Mouse (Mus musculus): ENCODE data around the gene Med13l. TPM values are rescaled to one million over a fixed set of nuclear protein-coding genes. Genes with fewer than 3 reads are reported as not detected.

The Med13l gene
- polyA plus RNA-seq, 1 experiment from 2014 or later, result 15.3 TPM

DNA sequence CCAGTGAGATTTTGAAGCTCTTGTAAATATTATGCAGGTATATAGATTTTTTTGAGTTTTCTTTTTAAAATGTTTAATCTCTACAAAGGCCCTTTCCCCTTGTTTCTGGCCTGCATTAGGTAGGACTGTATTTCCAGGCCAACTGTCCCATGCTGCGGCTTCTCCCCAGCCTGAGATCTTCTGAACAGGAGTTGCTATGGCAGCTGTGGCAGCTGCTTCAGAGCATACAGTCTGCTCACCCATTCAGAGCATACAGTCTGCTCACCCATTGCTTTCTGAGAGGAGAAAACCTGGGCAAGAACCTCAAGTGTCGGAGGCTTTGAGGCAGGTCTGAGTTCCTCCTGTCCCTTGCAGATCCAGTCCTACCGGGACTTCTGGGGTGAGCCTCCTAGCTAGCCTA, 16.3 kb downstream of the Med13l start:
- ATAC-seq (ENCODE audit: low FRiP score), result no peak
- 47% methylated on average over 3 of the region's 3 CpGs for WGBS
- peaks cover 66% of the 10 kb centered on the region for H3K4me1 ChIP-seq (replicated peaks)
- no peak overlapping the region for H3K4me3 ChIP-seq
- peak overlapping the region; percentile 51; the same call in 1 of the 2 replicates for H3K9ac ChIP-seq
- peak overlapping the region; percentile 13; the same call in 1 of the 2 replicates for H3K4me2 ChIP-seq
- H3K27ac ChIP-seq, result peak overlapping the region; percentile 76
- H3K36me3 ChIP-seq, result no peaks in the 10 kb centered on the region
- H3K9me3 ChIP-seq, result no peaks in the 10 kb centered on the region
- H3K27me3 ChIP-seq, result no peaks in the 10 kb centered on the region

DNA sequence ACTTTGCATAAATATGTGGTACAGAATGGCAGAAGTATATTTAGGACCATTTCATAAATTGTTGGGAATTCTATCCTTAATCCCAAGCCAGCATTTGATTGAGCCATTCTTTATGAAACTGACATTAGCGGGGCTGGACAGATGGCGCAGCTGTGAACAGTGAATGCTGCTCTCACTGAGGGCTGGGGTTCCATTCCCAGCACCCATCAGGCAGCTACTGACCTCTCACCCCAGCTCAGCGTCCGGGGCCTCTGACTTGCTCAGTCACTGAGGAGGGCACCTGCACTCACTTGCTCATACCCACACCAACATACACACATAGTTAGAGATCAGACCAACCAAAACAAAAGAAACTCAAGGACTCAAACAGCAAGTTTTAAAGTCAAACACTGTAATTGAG, 24.9 kb downstream of the Med13l start:
- no peak overlapping the region for H3K4me3 ChIP-seq
- H3K27ac ChIP-seq, result no peak overlapping the region
- no peak overlapping the region for H3K9ac ChIP-seq
- no peaks in the 10 kb centered on the region for H3K36me3 ChIP-seq
- H3K9me3 ChIP-seq, result no peaks in the 10 kb centered on the region
- H3K4me1 ChIP-seq (replicated peaks), result peaks cover 63% of the 10 kb centered on the region
- H3K27me3 ChIP-seq, result no peaks in the 10 kb centered on the region
- no peak overlapping the region for H3K4me2 ChIP-seq
- 25% methylated on average over 4 of the region's 4 CpGs for WGBS
- ATAC-seq (ENCODE audit: low FRiP score), result no peak

DNA sequence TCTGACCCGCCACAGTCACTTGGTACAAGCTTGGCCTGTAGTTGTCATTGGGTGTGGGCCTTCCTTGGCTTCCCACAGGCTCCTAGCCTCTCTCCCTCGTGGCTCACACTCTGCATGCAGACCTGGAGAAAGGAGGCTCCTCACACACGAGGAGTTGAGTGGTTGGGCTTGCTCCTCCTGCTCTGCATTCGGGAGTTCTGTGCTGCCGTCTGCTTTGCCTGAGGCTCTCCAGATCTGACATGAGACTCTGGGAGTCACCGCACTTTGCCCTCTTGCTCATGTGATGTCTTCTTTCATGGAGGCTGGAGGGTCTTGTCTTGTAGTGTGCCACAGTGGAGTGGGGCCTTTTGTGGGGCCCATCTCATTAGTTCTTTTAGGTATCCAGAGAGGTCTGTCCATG, 26.1 kb downstream of the Med13l start:
- Histone ChIP-seq H3K27me3 (no peaks in the 10 kb centered on the region), H3K4me2 (no peak overlapping the region), H3K4me3 (no peak overlapping the region), H3K9me3 (no peaks in the 10 kb centered on the region), H3K9ac (no peak overlapping the region), H3K4me1 (replicated peaks) (peaks cover 75% of the 10 kb centered on the region), H3K36me3 (no peaks in the 10 kb centered on the region), H3K27ac (no peak overlapping the region)
- ATAC-seq (ENCODE audit: low FRiP score), result no peak
- 52% methylated on average over 6 of the region's 6 CpGs for WGBS

DNA sequence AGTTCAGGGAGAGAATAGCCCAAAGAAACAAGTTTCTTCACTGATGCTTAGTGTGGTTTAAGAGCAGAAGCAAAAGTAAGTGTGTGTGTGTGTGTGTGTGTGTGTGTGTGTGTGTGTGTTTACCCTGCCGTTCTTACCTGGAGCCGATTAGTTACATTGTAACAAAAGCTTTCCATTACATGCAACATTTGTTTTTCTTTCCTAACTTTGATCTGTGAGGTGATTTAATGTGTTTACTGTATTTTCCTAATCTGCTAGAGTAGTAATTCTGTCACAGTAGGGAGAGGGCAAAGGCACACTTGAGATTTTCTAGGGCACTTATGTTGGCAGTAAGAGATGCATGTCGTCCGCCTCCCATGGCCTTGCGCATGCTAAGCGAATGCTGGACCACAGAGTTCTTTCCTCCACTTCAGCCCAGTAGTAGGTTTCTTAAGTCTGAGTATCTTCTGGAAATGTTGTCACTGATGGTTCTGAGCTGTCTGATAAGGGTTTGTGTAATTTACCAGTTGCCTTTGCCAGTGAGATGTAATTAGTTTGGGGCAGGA, 28.0 kb downstream of the Med13l start:
- H3K4me1 ChIP-seq (replicated peaks), result peaks cover 72% of the 10 kb centered on the region
- no peak overlapping the region for H3K9ac ChIP-seq
- H3K4me3 ChIP-seq, result no peak overlapping the region
- H3K4me2 ChIP-seq, result no peak overlapping the region
- no peak overlapping the region for H3K27ac ChIP-seq
- H3K27me3 ChIP-seq, result no peaks in the 10 kb centered on the region
- no peaks in the 10 kb centered on the region for H3K36me3 ChIP-seq
- no peak for ATAC-seq (ENCODE audit: low FRiP score)
- 84% methylated on average over 6 of the region's 6 CpGs for WGBS
- H3K9me3 ChIP-seq, result no peaks in the 10 kb centered on the region

DNA sequence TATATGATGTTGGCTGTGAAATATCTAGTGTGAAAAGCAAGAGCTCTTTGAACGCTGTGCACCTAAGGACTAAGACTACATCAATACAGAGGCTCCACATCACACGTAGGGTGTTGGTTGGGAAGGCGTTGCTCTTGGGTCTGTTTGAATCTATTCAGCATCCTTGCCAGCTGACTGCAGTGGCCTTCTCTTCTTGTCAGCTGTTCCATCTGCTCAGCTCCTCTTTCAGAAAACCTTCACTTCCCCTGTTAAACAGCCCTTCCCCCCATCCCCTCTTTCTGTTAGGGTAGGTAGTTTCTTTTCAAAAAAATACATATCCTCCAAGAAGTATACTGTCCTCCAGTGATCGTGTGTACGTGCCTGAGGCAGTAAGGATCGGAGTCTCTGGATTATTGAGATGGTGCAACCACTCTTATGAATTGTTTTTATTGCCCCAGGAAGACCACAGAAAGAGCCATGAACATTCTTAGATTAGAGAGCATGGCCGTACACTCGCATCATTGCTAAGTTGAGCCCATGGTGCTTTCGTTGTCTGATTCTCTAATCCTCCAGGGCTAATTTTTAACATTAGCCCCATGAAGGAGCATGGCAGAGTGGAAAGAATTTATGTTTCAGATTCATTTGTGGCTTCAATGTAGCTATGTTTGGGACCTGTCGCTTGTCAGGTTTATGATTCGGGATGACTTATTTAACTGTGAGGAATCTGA, 28.9 kb downstream of the Med13l start:
- H3K27ac ChIP-seq, result no peak overlapping the region
- no peak overlapping the region for H3K4me3 ChIP-seq
- H3K9ac ChIP-seq, result no peak overlapping the region
- H3K4me2 ChIP-seq, result no peak overlapping the region
- no peaks in the 10 kb centered on the region for H3K27me3 ChIP-seq
- H3K4me1 ChIP-seq (replicated peaks), result peaks cover 67% of the 10 kb centered on the region
- 85% methylated on average over 11 of the region's 11 CpGs for WGBS
- no peak for ATAC-seq (ENCODE audit: low FRiP score)
- H3K9me3 ChIP-seq, result no peaks in the 10 kb centered on the region
- no peaks in the 10 kb centered on the region for H3K36me3 ChIP-seq

DNA sequence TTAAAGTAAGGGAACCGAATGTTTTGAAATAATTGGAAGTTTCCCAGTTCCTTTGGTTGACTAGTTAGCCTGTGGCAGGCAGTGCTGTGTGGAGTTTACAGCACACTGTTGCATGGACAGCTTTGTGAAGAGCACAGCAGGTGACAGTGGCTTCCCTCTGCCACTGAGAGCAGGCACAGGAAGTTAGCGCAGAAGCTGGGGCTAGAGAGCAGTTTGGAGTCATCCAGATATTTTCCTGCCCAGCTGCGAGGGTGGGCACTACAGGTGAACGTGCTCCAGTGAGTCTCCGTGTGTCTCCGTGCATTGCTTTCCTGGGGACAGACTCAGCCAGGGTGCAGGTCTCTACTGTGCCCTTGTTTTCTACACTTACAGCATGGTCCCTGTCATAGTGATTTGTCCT, 30.4 kb downstream of the Med13l start:
- Histone ChIP-seq H3K4me1 (replicated peaks) (peaks cover 60% of the 10 kb centered on the region), H3K4me3 (no peak overlapping the region), H3K4me2 (no peak overlapping the region), H3K27me3 (no peaks in the 10 kb centered on the region), H3K9me3 (no peaks in the 10 kb centered on the region), H3K27ac (no peak overlapping the region), H3K9ac (no peak overlapping the region), H3K36me3 (no peaks in the 10 kb centered on the region)
- WGBS, result 40% methylated on average over 6 of the region's 6 CpGs
- no peak for ATAC-seq (ENCODE audit: low FRiP score)

DNA sequence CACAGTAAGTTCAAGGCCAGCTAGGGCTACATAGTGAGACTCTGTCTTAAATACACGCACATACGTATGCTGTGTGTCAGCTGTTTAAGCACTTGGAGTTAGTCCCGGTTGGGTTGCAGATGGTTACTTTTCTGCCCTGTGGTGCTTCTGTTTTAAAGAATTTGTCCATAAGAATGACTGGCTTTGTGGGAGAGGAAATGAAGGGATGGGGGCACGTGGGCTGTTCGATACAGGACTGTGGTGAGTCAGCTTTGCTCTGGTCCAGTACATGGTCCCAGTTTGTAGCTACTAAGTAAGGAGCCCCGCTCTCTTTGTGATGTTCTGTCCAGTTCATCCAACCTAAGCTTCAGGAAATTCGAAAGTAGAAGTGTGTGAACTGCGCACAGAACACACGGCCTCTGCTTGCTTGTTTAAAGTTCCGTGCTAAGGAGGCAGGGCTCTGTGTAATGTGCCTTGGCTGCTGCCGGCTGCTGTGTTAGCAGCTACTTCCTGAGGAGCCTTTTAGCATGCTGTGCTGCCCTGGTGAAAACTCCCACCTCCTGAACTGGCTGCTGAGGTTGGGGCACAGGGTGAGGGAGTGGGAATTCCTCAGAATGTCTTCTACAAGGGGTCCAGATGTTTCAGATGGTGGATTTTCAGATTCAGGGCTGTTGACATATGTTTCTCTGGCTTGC, 31.5 kb downstream of the Med13l start:
- Histone ChIP-seq H3K4me2 (no peak overlapping the region), H3K27me3 (no peaks in the 10 kb centered on the region), H3K4me1 (replicated peaks) (peaks cover 58% of the 10 kb centered on the region), H3K9ac (no peak overlapping the region), H3K36me3 (no peaks in the 10 kb centered on the region), H3K4me3 (no peak overlapping the region), H3K27ac (no peak overlapping the region), H3K9me3 (no peaks in the 10 kb centered on the region)
- 42% methylated on average over 11 of the region's 11 CpGs for WGBS
- ATAC-seq (ENCODE audit: low FRiP score), result no peak

DNA sequence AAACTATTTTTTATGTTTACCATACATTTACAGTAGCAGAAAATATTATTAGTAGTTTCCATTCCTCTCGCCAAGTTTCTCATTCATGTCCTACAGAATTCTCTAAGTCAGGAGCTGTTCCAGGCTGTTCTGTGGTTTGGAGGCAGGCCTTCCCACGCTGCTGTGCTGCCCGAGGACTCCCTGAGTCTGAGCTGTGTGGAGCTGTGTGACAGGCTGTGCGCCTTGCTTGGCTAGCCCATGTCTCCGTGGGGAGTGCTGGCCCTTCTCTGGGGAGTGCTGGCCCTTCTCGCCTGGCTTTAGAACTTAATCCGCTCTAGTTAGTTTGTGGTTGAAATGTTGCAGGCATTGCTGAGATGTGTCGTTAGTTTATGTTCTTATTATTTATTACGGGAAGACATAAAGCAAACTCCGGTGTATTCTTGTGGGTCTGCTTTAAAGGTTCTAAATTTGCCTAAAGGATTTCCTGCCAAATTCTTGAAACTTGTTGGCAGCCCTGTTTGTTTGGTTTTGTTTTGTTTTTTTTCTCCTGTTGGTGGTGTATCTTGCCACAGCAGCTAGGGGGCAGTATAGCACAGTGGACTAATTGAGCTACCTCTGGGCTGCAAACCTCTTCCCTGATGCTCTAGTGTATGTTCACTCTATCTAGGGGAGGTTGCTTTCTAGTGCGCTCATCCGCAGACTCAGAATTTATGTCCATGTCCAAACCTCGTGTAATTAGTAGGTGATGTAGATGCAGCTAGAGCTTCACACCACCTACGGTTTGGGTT, 34.2 kb downstream of the Med13l start:
- Histone ChIP-seq H3K9ac (no peak overlapping the region), H3K27me3 (no peaks in the 10 kb centered on the region), H3K4me1 (replicated peaks) (peaks cover 53% of the 10 kb centered on the region), H3K27ac (no peak overlapping the region), H3K36me3 (no peaks in the 10 kb centered on the region), H3K4me3 (no peak overlapping the region), H3K4me2 (no peak overlapping the region), H3K9me3 (no peaks in the 10 kb centered on the region)
- 71% methylated on average over 14 of the region's 14 CpGs for WGBS
- no peak for ATAC-seq (ENCODE audit: low FRiP score)

DNA sequence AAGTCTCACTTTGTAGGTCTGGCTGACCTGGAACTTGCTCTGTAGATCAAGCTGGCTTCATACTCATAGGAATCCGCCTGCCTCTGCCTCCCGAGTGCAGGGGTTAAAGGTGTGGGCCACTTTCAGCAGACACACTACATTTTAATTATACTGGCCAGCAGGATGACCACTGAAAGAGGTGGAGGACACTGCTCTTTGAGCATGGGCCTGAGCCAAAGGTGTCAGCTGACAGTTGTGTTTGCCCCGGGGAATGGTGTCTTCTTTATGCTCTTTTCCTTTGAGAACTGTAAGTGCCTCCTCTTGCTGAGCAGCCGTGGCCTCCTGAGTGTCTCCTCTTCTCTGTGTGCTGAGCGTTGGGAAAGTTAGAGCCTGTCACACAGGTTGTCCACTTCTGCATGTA, 35.4 kb downstream of the Med13l start:
- Histone ChIP-seq H3K27ac (no peak overlapping the region), H3K9ac (no peak overlapping the region), H3K27me3 (no peaks in the 10 kb centered on the region), H3K4me2 (no peak overlapping the region), H3K36me3 (no peaks in the 10 kb centered on the region), H3K4me1 (replicated peaks) (peaks cover 54% of the 10 kb centered on the region), H3K4me3 (no peak overlapping the region), H3K9me3 (no peaks in the 10 kb centered on the region)
- ATAC-seq (ENCODE audit: low FRiP score), result no peak
- WGBS, result 85% methylated on average over 5 of the region's 5 CpGs

DNA sequence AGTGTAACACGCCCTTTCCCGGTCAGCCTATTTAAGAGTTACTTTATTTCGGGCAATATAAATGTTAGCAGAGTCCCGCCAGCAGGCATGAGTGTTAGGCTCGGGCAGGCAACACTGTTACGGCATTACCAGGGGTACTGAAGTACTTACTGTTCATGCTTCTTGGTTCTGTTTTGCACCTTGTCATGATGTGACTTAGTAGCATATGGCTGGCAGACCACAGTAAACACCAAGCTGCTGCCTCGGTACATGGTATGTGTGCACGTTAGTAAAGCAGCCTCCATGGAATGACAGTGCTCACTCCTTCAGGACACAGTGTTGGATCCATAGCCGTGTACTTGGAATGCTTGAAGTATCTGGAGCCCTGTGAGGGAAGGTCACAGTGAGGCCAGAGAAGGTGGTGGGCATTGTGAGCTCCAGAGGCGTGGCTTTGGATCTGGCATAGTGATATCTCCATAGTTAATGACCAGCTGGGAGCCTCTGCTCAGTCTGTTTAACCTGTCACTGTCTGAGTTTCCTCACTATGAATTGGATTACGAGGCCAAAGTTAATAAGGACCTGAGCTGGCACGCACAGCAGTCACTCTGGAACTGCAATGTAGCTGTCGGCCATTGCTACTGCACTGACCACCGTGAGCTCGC, 36.1 kb downstream of the Med13l start:
- Histone ChIP-seq H3K36me3 (no peaks in the 10 kb centered on the region), H3K9me3 (no peaks in the 10 kb centered on the region), H3K4me2 (no peak overlapping the region), H3K27ac (no peak overlapping the region), H3K4me1 (replicated peaks) (peaks cover 50% of the 10 kb centered on the region), H3K27me3 (no peaks in the 10 kb centered on the region), H3K9ac (no peak overlapping the region), H3K4me3 (no peak overlapping the region)
- ATAC-seq (ENCODE audit: low FRiP score), result no peak
- WGBS, result 84% methylated on average over 15 of the region's 15 CpGs

DNA sequence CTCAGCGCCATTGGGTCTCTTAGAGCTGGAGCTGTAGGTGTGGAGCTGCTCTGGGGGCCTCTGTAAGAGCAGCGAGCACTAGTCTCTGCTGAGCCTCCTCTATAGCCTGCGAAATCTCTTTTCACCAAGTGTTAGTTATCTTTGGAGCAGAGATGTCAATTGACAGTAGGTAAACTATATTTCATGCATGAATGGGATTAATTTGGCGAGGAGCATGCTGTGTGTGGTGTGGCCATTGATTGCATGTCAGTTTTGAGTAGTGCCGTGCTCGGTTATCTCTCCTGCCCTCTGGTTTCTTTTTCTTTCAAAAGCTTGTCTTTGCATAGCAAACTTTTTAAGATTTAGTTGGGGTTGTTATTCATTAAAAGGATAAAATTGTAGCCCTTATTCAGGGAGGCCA, 38.1 kb downstream of the Med13l start:
- ATAC-seq (ENCODE audit: low FRiP score), result no peak
- no peaks in the 10 kb centered on the region for H3K27me3 ChIP-seq
- no peak overlapping the region for H3K4me3 ChIP-seq
- no peaks in the 10 kb centered on the region for H3K9me3 ChIP-seq
- H3K4me2 ChIP-seq, result no peak overlapping the region
- H3K9ac ChIP-seq, result no peak overlapping the region
- no peaks in the 10 kb centered on the region for H3K36me3 ChIP-seq
- H3K27ac ChIP-seq, result no peak overlapping the region
- H3K4me1 ChIP-seq (replicated peaks), result peaks cover 49% of the 10 kb centered on the region
- 52% methylated on average over 6 of the region's 6 CpGs for WGBS

DNA sequence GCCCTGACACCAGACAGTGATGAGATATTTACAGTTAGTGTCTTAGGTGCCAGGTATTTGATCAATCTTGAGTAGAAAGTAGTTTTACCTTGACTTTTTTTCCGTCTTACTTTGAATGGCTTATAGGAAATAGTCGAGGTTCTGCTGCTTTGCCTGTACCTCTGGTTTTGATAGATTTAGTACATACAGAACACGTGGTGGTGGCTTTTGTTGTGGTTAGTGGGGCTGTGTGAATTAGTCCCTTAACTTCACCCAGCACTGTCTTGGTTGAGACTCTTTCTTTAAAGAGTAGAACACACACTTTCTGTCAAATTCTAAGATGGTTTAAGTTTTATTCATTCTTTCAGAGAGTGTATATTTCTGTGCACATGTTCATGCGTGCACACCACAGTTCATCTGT, 41.0 kb downstream of the Med13l start:
- H3K27ac ChIP-seq, result no peak overlapping the region
- no peaks in the 10 kb centered on the region for H3K27me3 ChIP-seq
- H3K4me1 ChIP-seq (replicated peaks), result peaks cover 68% of the 10 kb centered on the region
- no peaks in the 10 kb centered on the region for H3K36me3 ChIP-seq
- H3K4me3 ChIP-seq, result no peak overlapping the region
- no peak overlapping the region for H3K4me2 ChIP-seq
- 84% methylated on average over 4 of the region's 4 CpGs for WGBS
- no peaks in the 10 kb centered on the region for H3K9me3 ChIP-seq
- no peak for ATAC-seq (ENCODE audit: low FRiP score)
- no peak overlapping the region for H3K9ac ChIP-seq

Data from hindbrain, embryonic 13.5 days (tissue).